Mouse (Mus musculus): Measurements from ENCODE around the gene Dek. TPM values are rescaled to one million over a fixed set of nuclear protein-coding genes. Genes with fewer than 3 reads are reported as not detected.
A peak's percentile ranks its signal among the peaks of the same experiment; 100 is the strongest.

Dek gene
- total RNA-seq, 2 experiments from 2014 or later, result 32.4 to 38.7 TPM

GRCm38 (mm10) chr13:47063985-47064760 lies 41.8 kb downstream of the Dek start:
- intact Hi-C loops (cut with DNase I), result no loop called here
- no peak for DNase-seq

DNA sequence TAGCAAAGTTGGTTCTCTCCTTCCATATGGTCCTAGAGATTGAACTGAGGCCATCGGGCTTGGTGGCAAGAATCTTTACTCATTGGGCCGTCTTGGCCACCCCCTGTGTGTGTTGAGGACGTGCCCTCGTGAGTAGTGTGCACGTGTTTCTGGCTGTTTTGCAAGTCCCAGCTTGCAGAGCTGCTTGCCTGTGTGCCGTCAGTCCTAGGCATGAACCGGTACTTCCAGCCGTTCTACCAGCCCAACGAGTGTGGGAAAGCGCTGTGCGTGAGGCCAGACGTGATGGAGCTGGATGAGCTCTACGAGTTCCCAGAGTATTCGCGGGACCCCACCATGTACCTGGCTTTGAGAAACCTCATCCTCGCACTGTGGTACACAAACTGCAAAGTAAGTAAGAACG lies 43.2 kb downstream of the Dek start:
- intact Hi-C loops (cut with DNase I), result no loop called here

DNA sequence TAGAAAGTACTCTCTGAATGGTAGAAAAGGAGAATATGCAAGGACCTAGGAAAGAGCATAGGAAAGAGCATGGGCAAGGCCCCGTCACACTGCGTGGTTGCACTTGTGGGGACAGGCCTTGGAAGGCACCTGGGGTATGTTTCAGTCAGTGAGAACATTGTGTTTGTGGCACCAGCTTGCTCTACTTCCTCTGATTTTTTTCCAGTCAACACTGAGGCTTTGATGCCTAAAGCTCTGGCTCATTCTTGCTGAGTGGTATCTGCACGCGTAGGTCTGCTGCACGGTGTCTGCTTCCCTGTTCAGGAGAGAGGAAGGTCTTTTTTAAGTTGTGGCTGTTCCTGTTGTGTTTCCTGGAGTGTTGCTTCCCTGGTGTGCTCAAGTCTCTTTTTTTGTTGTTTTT lies 49.2 kb downstream of the Dek start:
- intact Hi-C loops (cut with DNase I), result no loop called here
- DNase-seq, result no peak

More for the DNA sequence above, 43.2 kb downstream of the Dek start:
- no peak for DNase-seq

- intact Hi-C loops (cut with DNase I), result no loop called here
- no peak for DNase-seq
Observed at GRCm38 (mm10) chr13:47056126-47056525, 49.9 kb downstream of the Dek start.

GRCm38 (mm10) chr13:47053971-47054370 lies 52.0 kb downstream of the Dek start:
- no peak for DNase-seq
- intact Hi-C loops (cut with DNase I), result no loop called here

GRCm38 (mm10) chr13:47050009-47050408 lies 56.0 kb downstream of the Dek start:
- intact Hi-C loops (cut with DNase I), result no loop called here
- no peak for DNase-seq

DNA sequence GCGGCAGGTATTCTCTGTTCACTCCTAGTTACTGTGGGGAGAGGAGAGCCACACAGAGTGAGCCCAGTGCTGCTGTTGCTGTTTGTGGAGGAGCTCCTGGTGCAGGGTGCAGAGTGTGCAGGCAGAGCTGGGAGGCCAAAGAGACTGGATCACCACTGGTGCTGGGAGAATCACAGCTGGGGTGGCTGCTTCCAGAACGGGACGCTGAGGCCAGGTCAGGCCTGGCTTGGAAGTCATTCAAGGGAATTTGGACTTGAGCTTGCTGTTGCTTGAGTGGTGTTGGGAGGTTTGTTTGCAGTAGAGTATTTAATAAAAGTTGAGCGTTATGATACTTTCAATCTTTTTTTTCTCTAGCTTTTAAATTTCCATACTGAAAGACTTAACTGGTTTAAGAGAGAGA lies 58.0 kb downstream of the Dek start:
- DNase-seq, result peak in 1 of 2 experiments; percentile 6
- intact Hi-C loops (cut with DNase I), result no loop called here

DNA sequence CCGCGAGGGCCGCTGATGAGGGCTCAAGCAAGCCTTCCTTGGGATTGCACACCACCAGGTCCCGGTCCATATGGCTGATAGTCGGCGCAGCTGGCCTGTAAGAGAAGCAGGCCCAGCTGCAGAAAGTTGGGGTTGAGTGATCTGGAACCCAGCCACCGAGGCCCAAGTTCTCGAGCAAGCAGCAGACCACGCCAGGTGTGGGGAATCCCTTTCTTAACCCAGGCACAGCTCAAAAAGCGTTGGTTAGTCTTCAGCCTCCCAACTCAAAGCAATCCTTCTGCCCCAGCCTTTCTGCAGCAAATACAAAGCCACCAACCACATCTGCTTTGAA lies 61.4 kb downstream of the Dek start, which contains the start of gene Tpmt:
TSS of gene Tpmt (minus strand) at position 121 of the 331 bp plus-strand sequence.
- intact Hi-C loops (cut with DNase I), result no loop called here
- DNase-seq, result no peak

- peak in 1 of 2 experiments; percentile 14 for DNase-seq
- intact Hi-C loops (cut with DNase I), result no loop called here
Observed at GRCm38 (mm10) chr13:47043833-47044616, 62.0 kb downstream of the Dek start.

DNA sequence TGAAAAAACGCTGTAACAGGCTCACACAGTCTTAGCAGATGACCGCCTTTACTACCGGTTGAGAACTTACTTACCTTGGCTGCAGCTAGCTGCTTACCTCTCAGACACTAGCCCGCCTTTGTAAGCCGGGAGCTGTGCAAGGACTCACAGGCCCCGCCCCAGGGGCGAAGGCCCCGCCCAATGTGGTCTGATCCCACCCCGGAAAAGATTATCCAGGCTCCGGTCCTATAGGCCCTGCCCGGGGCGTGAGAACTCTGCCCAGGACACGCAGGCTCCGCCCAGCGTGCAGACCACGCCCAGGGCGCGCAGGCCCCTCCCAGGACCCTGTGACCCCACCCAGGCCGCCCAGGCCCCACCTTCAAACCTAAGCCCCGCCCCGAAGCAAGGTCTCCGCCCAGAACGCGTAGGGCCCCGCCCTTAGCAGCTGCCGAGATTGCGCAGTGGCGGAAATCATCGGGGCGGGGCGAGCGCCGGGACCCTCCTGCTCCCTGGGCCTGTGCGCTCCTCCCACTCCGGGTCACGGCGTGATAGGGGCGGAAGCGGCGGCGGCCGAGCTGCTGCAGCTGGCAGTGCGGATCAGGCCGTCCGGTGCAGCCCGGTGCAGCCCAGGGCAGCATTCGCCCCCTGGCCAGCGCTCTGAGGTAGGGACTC lies 62.8 kb downstream of the Dek start, which contains the start of gene Kdm1b:
TSS of gene Kdm1b (plus strand) at position 470 of the 651 bp plus-strand sequence.
- intact Hi-C loops (cut with DNase I), result no loop called here

GRCm38 (mm10) chr13:47042024-47042633 lies 63.9 kb downstream of the Dek start:
- no peak for DNase-seq
- intact Hi-C loops (cut with DNase I), result no loop called here

More for the DNA sequence above, 62.8 kb downstream of the Dek start, which contains the start of gene Kdm1b:
- peak; percentile 99 to 100 for DNase-seq

- intact Hi-C loops (cut with DNase I), result no loop called here
- no peak for DNase-seq
Observed at GRCm38 (mm10) chr13:47040061-47040460, 65.9 kb downstream of the Dek start.

- no peak for DNase-seq
- intact Hi-C loops (cut with DNase I), result no loop called here
Observed at GRCm38 (mm10) chr13:47037946-47038345, 68.1 kb downstream of the Dek start.

Other genes starting within 250 kb of the Dek start
- 100 to 1,000 TPM; 109 to 112 TPM for gene Kif13a, start 176.3 kb downstream of the Dek start, total RNA-seq (2021)
- 1 to 10 TPM; 5.6 to 7.8 TPM for gene Nhlrc1, start 91.4 kb downstream of the Dek start, total RNA-seq (2021)
- gene Kdm1b, start 62.7 kb downstream of the Dek start, total RNA-seq (2021), result 10 to 100 TPM; 10.1 to 10.3 TPM
- gene Tpmt, start 61.5 kb downstream of the Dek start, total RNA-seq (2021), result 1 to 10 TPM; 3.6 to 4.2 TPM
- gene Rnf144b, start 16.5 kb upstream of the Dek start, total RNA-seq (2021), result 10 to 100 TPM; 15.2 to 34.7 TPM